Mouse (Mus musculus) ES-E14 (cell line): ENCODE measurements around the gene Shld2. TPM values are rescaled to one million over a fixed set of nuclear protein-coding genes. Genes with fewer than 3 reads are reported as not detected.

Experiments
- DNase-seq: peaks from one replicate; pipeline ENCODE4 v3.0.0-alpha.2; 2013; ENCODE audit warnings: low read depth, low spot score
- H3K27ac ChIP-seq: 2 replicates; pipeline ENCODE4 v1.5.1; 2012; ENCODE audit warnings: low read depth, mild to moderate bottlenecking, low read length, moderate library complexity, mixed read lengths; ENCODE audit not compliant: poor library complexity, insufficient read depth, severe bottlenecking
- H3K36me3 ChIP-seq: 2 replicates; pipeline ENCODE4 v1.6.1; 2012; ENCODE audit warnings: mild to moderate bottlenecking, low read length, moderate library complexity, mixed read lengths; ENCODE audit not compliant: control insufficient read depth, poor library complexity, insufficient read depth, severe bottlenecking
- H3K4me1 ChIP-seq, 2 experiments: fragments of 150-350 bp in 1 of 2; sonication (generic) in 1 of 2; 2 replicates each; pipeline ENCODE4 v1.6.1; 2012; ENCODE audit warnings: low read length in 2 of 2, mild to moderate bottlenecking in 1 of 2, mixed read lengths in 1 of 2; ENCODE audit not compliant: control insufficient read depth in 2 of 2, insufficient read depth in 2 of 2, poor library complexity in 1 of 2
- H3K4me3 ChIP-seq, 2 experiments: fragments of 150-350 bp in 1 of 2; sonication (generic) in 1 of 2; 2 replicates each; pipeline ENCODE4 v1.5.1; 2012; ENCODE audit warnings: low read length in 2 of 2, low read depth in 1 of 2, mild to moderate bottlenecking in 1 of 2, mixed read lengths in 1 of 2; ENCODE audit not compliant: insufficient read depth in 1 of 2, poor library complexity in 1 of 2, severe bottlenecking in 1 of 2
- H3K9ac ChIP-seq: 2 replicates; pipeline ENCODE4 v1.6.1; 2012; ENCODE audit warnings: low read depth, mild to moderate bottlenecking, low read length, mixed read lengths; ENCODE audit not compliant: poor library complexity, insufficient read depth, severe bottlenecking
- H3K9me3 ChIP-seq: fragments of 150-350 bp; sonication (generic); 2 replicates; pipeline ENCODE4 v1.6.1; 2012; ENCODE audit warnings: low read depth, mild to moderate bottlenecking, low read length; ENCODE audit not compliant: control insufficient read depth, insufficient read depth
- CHD2 ChIP-seq: IDR thresholded peaks from 2 replicates; pipeline ENCODE4 v1.6.1; 2014; ENCODE audit warnings: mild to moderate bottlenecking, low read depth, low read length, inconsistent platforms
- HCFC1 ChIP-seq: IDR thresholded peaks from 2 replicates; pipeline ENCODE4 v1.6.1; 2012; ENCODE audit warnings: low read length, inconsistent platforms, borderline replicate concordance; ENCODE audit not compliant: insufficient read depth
- MAFK ChIP-seq: IDR thresholded peaks from 2 replicates; pipeline ENCODE4 v1.6.1; 2014; ENCODE audit warnings: mild to moderate bottlenecking, low read depth, low read length, inconsistent platforms; ENCODE audit not compliant: insufficient read depth
- ZC3H11A ChIP-seq: IDR thresholded peaks from 2 replicates; pipeline ENCODE4 v1.6.1; 2012; ENCODE audit warnings: low read depth, mild to moderate bottlenecking, inconsistent platforms, low read length, borderline replicate concordance
- ZNF384 ChIP-seq: IDR thresholded peaks from 2 replicates; pipeline ENCODE4 v1.6.1; 2012; ENCODE audit warnings: low read depth, low read length, inconsistent platforms
- in situ Hi-C, 2 experiments: fragments of 600-800 bp; cut with MboI; formaldehyde crosslinking; loops; one replicate each; pipeline ENCODE4 v1.15.1; 2025; ENCODE audit warnings: low sequenced_read_pairs in 2 of 2, inconsistent platforms in 1 of 2; ENCODE audit not compliant: unreplicated experiment in 2 of 2
- total RNA-seq: library from RNA; depleted of rRNA; stranded (reverse); fragments of 300-350 nt; gene quantifications from 2 replicates; pipeline ENCODE4 v1.2.3, GENCODE M21; 2012

Gene Shld2
- total RNA-seq, 1 experiment = 10.8 TPM

- DNase-seq = no peak
- H3K9me3 ChIP-seq = no peaks in the 10 kb centered on the region
- in situ Hi-C loops = no loop called here
- peaks cover 0 to 4% of the 10 kb centered on the region in 2 experiments; a peak in 1 of 4 replicates for H3K4me1 ChIP-seq
- peaks cover 6% of the 10 kb centered on the region; the same call in 1 of the 2 replicates for H3K36me3 ChIP-seq
- no peak overlapping the region for H3K4me3 ChIP-seq
- TF ChIP-seq CHD2 (no peak), ZNF384 (no peak), ZC3H11A (no peak), HCFC1 (no peak), MAFK (no peak)
- H3K9ac ChIP-seq = no peak overlapping the region
- H3K27ac ChIP-seq = no peak overlapping the region
These were observed 76.4 kb downstream of the Shld2 start for GRCm38 (mm10) chr14:34233846-34234245.

- H3K9me3 ChIP-seq = no peaks in the 10 kb centered on the region
- peaks cover 6% of the 10 kb centered on the region; the same call in 1 of the 2 replicates for H3K36me3 ChIP-seq
- H3K27ac ChIP-seq = no peak overlapping the region
- no peak for DNase-seq
- H3K4me3 ChIP-seq = no peak overlapping the region
- peaks cover 0 to 7% of the 10 kb centered on the region in 2 experiments; a peak in 1 of 4 replicates for H3K4me1 ChIP-seq
- in situ Hi-C loops = no loop called here
- TF ChIP-seq ZC3H11A (no peak), MAFK (no peak), ZNF384 (no peak), HCFC1 (no peak), CHD2 (no peak)
- H3K9ac ChIP-seq = no peak overlapping the region
These were observed 77.2 kb downstream of the Shld2 start for GRCm38 (mm10) chr14:34232866-34233680.

GRCm38 (mm10) chr14:34232340-34232739 lies 78.0 kb downstream of the Shld2 start:
- H3K36me3 ChIP-seq = peaks cover 6% of the 10 kb centered on the region; the same call in 1 of the 2 replicates
- in situ Hi-C loops = no loop called here
- no peaks in the 10 kb centered on the region for H3K9me3 ChIP-seq
- TF ChIP-seq MAFK (no peak), ZNF384 (no peak)
- H3K4me1 ChIP-seq = peaks cover 0 to 10% of the 10 kb centered on the region in 2 experiments; a peak in 1 of 4 replicates
- H3K27ac ChIP-seq = no peak overlapping the region
- no peak overlapping the region for H3K4me3 ChIP-seq
- no peak for DNase-seq
- H3K9ac ChIP-seq = no peak overlapping the region

- in situ Hi-C loops = no loop called here
- H3K9ac ChIP-seq = no peak overlapping the region
- no peaks in the 10 kb centered on the region for H3K9me3 ChIP-seq
- TF ChIP-seq ZNF384 (no peak), MAFK (no peak), HCFC1 (no peak), CHD2 (no peak), ZC3H11A (no peak)
- peaks cover 0 to 8% of the 10 kb centered on the region in 2 experiments; a peak in 1 of 4 replicates for H3K4me1 ChIP-seq
- DNase-seq = no peak
- H3K4me3 ChIP-seq = no peak overlapping the region
- H3K27ac ChIP-seq = no peak overlapping the region
- peaks cover 6% of the 10 kb centered on the region; the same call in 1 of the 2 replicates for H3K36me3 ChIP-seq
These were observed 81.3 kb downstream of the Shld2 start for GRCm38 (mm10) chr14:34228830-34229506.
